In genomic region chr4:155398222-155398540, GRCm38 (mm10) we compare ENCODE assay signal across 9 mouse cellular contexts. TPM values are rescaled to one million over a fixed set of nuclear protein-coding genes. Genes with fewer than 3 reads are reported as not detected.
DNase-seq lines count a peak whose midpoint lies in the region; ATAC-seq lines count a peak whose summit lies in the region.
"Had no signal": no experiment of that assay in that cellular context is flagged by ENCODE, and none has a peak within 500 bp of the region (broad histone marks: within the 10 kb centered on the region; RNA-seq: fewer than 3 reads in every experiment).

No protein-coding gene starts in this region.

- no peak for DNase-seq in lung, postnatal 4 days
- no peak for DNase-seq in spleen, postnatal 14 days (ENCODE audit: low spot score in 2 of 2)
- no peak for DNase-seq in yolk sac, embryonic 10.5 days (ENCODE audit: low spot score)

- H3K27me3 ChIP-seq in lung, embryonic 16.5 days (ENCODE audit: control insufficient read depth, insufficient read depth, low read depth, low read length) = peaks cover 9% of the 10 kb centered on the region
- peaks cover 28% of the 10 kb centered on the region for H3K27me3 ChIP-seq in forebrain, embryonic 15.5 days
- peaks cover 52% of the 10 kb centered on the region for H3K27me3 ChIP-seq in limb, embryonic 15.5 days
- peaks cover 5% of the 10 kb centered on the region; the same call in 1 of the 2 replicates for H3K27me3 ChIP-seq in stomach, embryonic 14.5 days (ENCODE audit: control insufficient read depth, insufficient read depth, low read length)

- no peak overlapping the region for H3K9ac ChIP-seq in lung, embryonic 16.5 days (ENCODE audit: low read length)
- no peak overlapping the region for H3K9ac ChIP-seq in forebrain, embryonic 15.5 days (replicated peaks)
- H3K9ac ChIP-seq in limb, embryonic 15.5 days = no peak overlapping the region
- H3K9ac ChIP-seq in stomach, embryonic 14.5 days (replicated peaks; ENCODE audit: low read depth, low read length) = no peak overlapping the region

- H3K4me3 ChIP-seq in lung, embryonic 16.5 days (ENCODE audit: low read length) = peak overlapping the region; percentile 39
- H3K4me3 ChIP-seq in forebrain, embryonic 15.5 days = peak overlapping the region; percentile 47
- peak overlapping the region; percentile 38 for H3K4me3 ChIP-seq in limb, embryonic 15.5 days
- peak overlapping the region; percentile 27 for H3K4me3 ChIP-seq in stomach, embryonic 14.5 days (ENCODE audit: low read depth, low read length)

- WGBS in lung, embryonic 16.5 days = under 1% methylated on average over 9 of the region's 9 CpGs
- WGBS in forebrain, embryonic 15.5 days = 4% methylated on average over 9 of the region's 9 CpGs
- whole genome bisulfite sequencing in limb, embryonic 15.5 days = 4% methylated on average over 9 of the region's 9 CpGs
- 2% methylated on average over 9 of the region's 9 CpGs for WGBS in stomach, embryonic 14.5 days

- H3K27ac ChIP-seq in lung, embryonic 16.5 days (ENCODE audit: low read length) = no peak overlapping the region
- no peak overlapping the region for H3K27ac ChIP-seq in forebrain, embryonic 15.5 days (replicated peaks)
- no peak overlapping the region for H3K27ac ChIP-seq in limb, embryonic 15.5 days
- no peak overlapping the region for H3K27ac ChIP-seq in stomach, embryonic 14.5 days (ENCODE audit: low read length)

- H3K36me3 ChIP-seq in lung, embryonic 16.5 days (ENCODE audit: control insufficient read depth, insufficient read depth, low read length) = no peaks in the 10 kb centered on the region
- no peaks in the 10 kb centered on the region for H3K36me3 ChIP-seq in forebrain, embryonic 15.5 days
- H3K36me3 ChIP-seq in limb, embryonic 15.5 days = no peaks in the 10 kb centered on the region
- H3K36me3 ChIP-seq in stomach, embryonic 14.5 days (ENCODE audit: control insufficient read depth, insufficient read depth, low read length) = no peaks in the 10 kb centered on the region

- peaks cover 6% of the 10 kb centered on the region for H3K4me1 ChIP-seq in lung, embryonic 16.5 days (replicated peaks; ENCODE audit: control insufficient read depth, insufficient read depth, low read length)
- H3K4me1 ChIP-seq in forebrain, embryonic 15.5 days = peaks cover 8% of the 10 kb centered on the region
- H3K4me1 ChIP-seq in limb, embryonic 15.5 days = peaks cover 9% of the 10 kb centered on the region
- no peaks in the 10 kb centered on the region for H3K4me1 ChIP-seq in stomach, embryonic 14.5 days (ENCODE audit: control insufficient read depth, insufficient read depth, low read length)

- no peak for ATAC-seq in lung, embryonic 16.5 days (ENCODE audit: low read depth)
- no peak for ATAC-seq in forebrain, embryonic 15.5 days (replicated peaks)
- ATAC-seq in limb, embryonic 15.5 days (ENCODE audit: insufficient number of reproducible peaks, low FRiP score, low TSS enrichment, low read depth) = no peak
- ATAC-seq in stomach, embryonic 14.5 days (ENCODE audit: insufficient number of reproducible peaks, insufficient read depth, low FRiP score, low read depth) = no peak
- no peak for ATAC-seq in erythroblast, adult 5-6 weeks (replicated peaks; ENCODE audit: low FRiP score, poor library complexity, severe bottlenecking)
- ATAC-seq: activated CD4-positive, CD25-positive, alpha-beta regulatory T cell, adult 4 months had no signal

- no peaks in the 10 kb centered on the region for H3K9me3 ChIP-seq in lung, embryonic 16.5 days (ENCODE audit: control insufficient read depth, low read length)
- no peaks in the 10 kb centered on the region for H3K9me3 ChIP-seq in forebrain, embryonic 15.5 days
- no peaks in the 10 kb centered on the region for H3K9me3 ChIP-seq in limb, embryonic 15.5 days
- no peaks in the 10 kb centered on the region for H3K9me3 ChIP-seq in stomach, embryonic 14.5 days (ENCODE audit: control insufficient read depth, low read depth, low read length)

- peak overlapping the region; percentile 64 for H3K4me2 ChIP-seq in lung, embryonic 16.5 days (ENCODE audit: low read depth, low read length)
- H3K4me2 ChIP-seq in forebrain, embryonic 15.5 days (replicated peaks) = peak overlapping the region; percentile 86
- peak overlapping the region; percentile 90 for H3K4me2 ChIP-seq in limb, embryonic 15.5 days
- H3K4me2 ChIP-seq in stomach, embryonic 14.5 days (replicated peaks; ENCODE audit: low read depth, low read length) = peak overlapping the region; percentile 80

RNA-seq across cellular contexts. Expression of gene Gabrd, which starts 0.3 kb away (rescaled TPM):
- 0.08 and 0.16 TPM in 2 replicates for polyA plus RNA-seq in lung, embryonic 16.5 days (2015; fragmentation: Nextera tagmentation; extraction: Ambion mirVana)
- 1.8 and 2.6 TPM in 2 replicates for polyA plus RNA-seq in forebrain, embryonic 15.5 days (2015; fragmentation: Nextera tagmentation; extraction: Ambion mirVana)
- polyA plus RNA-seq in limb, embryonic 15.5 days (2015; fragmentation: Nextera tagmentation; extraction: Ambion mirVana) = 0.19 and 0.36 TPM in 2 replicates
- polyA plus RNA-seq in stomach, embryonic 14.5 days (2014; fragmentation: Nextera tagmentation; extraction: Ambion mirVana) = not detected in 2 replicates
- not detected in 2 replicates for total RNA-seq in erythroblast, adult 5-6 weeks (2015; ENCODE audit: low replicate concordance)
- total RNA-seq in erythroblast, adult 5-6 weeks (2017; ENCODE audit: low replicate concordance) = not detected in 2 replicates

RNA-seq across cellular contexts. Expression of gene Cfap74, which starts 10.8 kb away (rescaled TPM):
- polyA plus RNA-seq in lung, embryonic 16.5 days (2015; fragmentation: Nextera tagmentation; extraction: Ambion mirVana) = 2.8 and 3.0 TPM in 2 replicates
- polyA plus RNA-seq in forebrain, embryonic 15.5 days (2015; fragmentation: Nextera tagmentation; extraction: Ambion mirVana) = 3.8 and 4.3 TPM in 2 replicates
- 3.7 and 4.9 TPM in 2 replicates for polyA plus RNA-seq in limb, embryonic 15.5 days (2015; fragmentation: Nextera tagmentation; extraction: Ambion mirVana)
- 2.8 and 3.8 TPM in 2 replicates for polyA plus RNA-seq in stomach, embryonic 14.5 days (2014; fragmentation: Nextera tagmentation; extraction: Ambion mirVana)
- not detected in 2 replicates for total RNA-seq in erythroblast, adult 5-6 weeks (2015; ENCODE audit: low replicate concordance)
- 0.56 TPM in 1 of 2 replicates, not detected in the other for total RNA-seq in erythroblast, adult 5-6 weeks (2017; ENCODE audit: low replicate concordance)

RNA-seq across cellular contexts. Expression of gene Prkcz, which starts 37.0 kb away (rescaled TPM):
- polyA plus RNA-seq in lung, embryonic 16.5 days (2015; fragmentation: Nextera tagmentation; extraction: Ambion mirVana) = 20.6 and 21.1 TPM in 2 replicates
- 62.2 and 69.1 TPM in 2 replicates for polyA plus RNA-seq in forebrain, embryonic 15.5 days (2015; fragmentation: Nextera tagmentation; extraction: Ambion mirVana)
- 10.5 and 10.6 TPM in 2 replicates for polyA plus RNA-seq in limb, embryonic 15.5 days (2015; fragmentation: Nextera tagmentation; extraction: Ambion mirVana)
- 12.9 and 14.8 TPM in 2 replicates for polyA plus RNA-seq in stomach, embryonic 14.5 days (2014; fragmentation: Nextera tagmentation; extraction: Ambion mirVana)
- 1.9 TPM in 1 of 2 replicates, not detected in the other for total RNA-seq in erythroblast, adult 5-6 weeks (2015; ENCODE audit: low replicate concordance)
- total RNA-seq in erythroblast, adult 5-6 weeks (2017; ENCODE audit: low replicate concordance) = not detected in 2 replicates
